Mouse (Mus musculus): ENCODE data around the gene Tas2r114. TPM values are rescaled to one million over a fixed set of nuclear protein-coding genes. Genes with fewer than 3 reads are reported as not detected.

Tas2r114 gene
- polyA plus RNA-seq (2012; ENCODE audit: insufficient read depth, insufficient read length, missing spikeins) = not detected in 2 replicates

DNA sequence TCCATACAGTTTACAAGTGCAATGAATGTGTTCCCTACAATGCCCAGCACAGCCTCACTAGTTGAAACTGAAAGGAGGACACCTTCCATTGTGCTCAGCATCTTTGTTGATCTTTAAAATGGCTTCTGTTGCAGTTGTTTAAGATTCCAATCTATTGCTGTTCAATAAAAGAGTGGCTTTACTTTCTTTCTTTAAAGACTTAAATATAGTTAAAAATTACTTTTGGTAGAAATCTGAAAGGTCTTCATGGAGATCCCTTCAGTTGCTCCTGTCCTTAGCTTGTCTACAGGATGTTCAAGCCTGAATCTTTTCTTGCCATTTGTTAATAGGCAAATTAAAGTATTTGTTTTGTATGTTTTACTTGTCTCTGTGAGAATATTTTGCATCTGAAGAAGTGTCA, at the start of gene Tas2r114:
Gene Tas2r114 (minus strand): TSS at position 101 of the 400 bp plus-strand sequence.
- H3K4me1 ChIP-seq (ENCODE audit: control insufficient read depth, insufficient read depth, insufficient read length, low read length) = no peaks in the 10 kb centered on the region
- H3K27ac ChIP-seq (replicated peaks; ENCODE audit: low read depth, low read length) = no peak within 1 kb of the TSS
- no peak within 1 kb of the TSS for H3K4me3 ChIP-seq (ENCODE audit: insufficient read depth, low read depth, low read length)

DNA sequence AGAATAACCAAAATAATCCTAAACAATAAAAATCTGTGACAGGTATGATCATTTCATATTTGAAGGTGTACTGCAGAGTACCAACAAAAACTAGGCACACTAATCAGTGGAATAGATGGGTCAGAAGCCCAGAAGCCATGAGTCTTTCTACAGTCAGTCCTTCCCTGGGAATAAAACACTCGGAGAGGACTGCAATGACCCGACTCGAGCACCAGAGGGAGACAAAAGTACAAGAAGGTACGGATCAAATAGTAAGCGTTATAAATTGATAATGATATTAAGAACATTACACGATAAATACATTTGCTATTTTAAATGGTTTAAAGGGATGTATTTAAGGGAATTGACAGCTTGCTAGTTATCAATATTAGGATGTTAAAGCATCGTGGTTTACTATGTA, 22.9 kb upstream of the Tas2r114 start:
- Histone ChIP-seq H3K4me3 (ENCODE audit: insufficient read depth, low read depth, low read length) (no peak overlapping the region), H3K4me1 (ENCODE audit: control insufficient read depth, insufficient read depth, insufficient read length, low read length) (no peaks in the 10 kb centered on the region), H3K27ac (replicated peaks; ENCODE audit: low read depth, low read length) (no peak overlapping the region)

DNA sequence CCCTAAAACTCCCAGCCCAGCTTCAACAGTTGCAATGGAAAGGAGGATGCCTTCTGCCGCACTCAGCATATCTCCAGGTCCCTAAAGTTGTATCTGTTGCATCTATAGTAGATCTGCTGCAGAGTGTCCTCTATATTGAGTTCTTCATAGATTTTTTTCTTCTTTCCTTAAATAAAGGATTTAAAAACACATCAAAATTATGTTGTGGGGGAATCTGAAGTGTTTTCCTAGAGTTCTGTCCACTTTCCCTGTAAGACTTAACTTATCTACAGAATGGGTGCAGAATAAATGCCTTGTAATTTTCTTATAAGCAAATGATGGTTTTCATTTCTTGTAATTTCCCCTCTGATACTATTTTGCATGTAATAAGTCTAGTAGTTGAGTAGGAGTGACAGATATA, 2.5 kb downstream of the Tas2r114 start, which contains the start of gene Tas2r105:
Gene Tas2r105 (minus strand): TSS at position 101 of the 400 bp plus-strand sequence.
- Histone ChIP-seq H3K27ac (replicated peaks; ENCODE audit: low read depth, low read length) (no peak within 1 kb of the TSS), H3K4me3 (ENCODE audit: insufficient read depth, low read depth, low read length) (no peak within 1 kb of the TSS), H3K4me1 (ENCODE audit: control insufficient read depth, insufficient read depth, insufficient read length, low read length) (no peaks in the 10 kb centered on the region)

DNA sequence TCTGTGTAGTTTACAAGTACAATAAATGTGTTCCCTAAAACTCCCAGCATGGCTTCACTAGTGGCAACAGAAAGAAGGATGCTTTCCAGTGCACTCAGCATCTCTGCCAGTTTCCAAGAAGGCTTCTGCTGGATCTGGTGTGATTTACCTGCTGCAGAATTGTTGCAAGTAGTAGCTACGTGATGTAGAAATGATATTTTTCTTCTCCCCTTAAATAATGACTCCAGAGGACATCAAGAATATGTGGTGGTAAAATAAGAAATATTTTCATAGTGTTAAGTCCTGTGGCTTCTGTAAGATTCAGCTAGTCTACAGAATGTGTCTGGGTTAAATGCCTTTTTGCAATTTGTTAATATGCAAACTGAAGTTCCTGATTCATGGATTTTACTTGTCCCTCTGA, 4.2 kb downstream of the Tas2r114 start, which contains the start of gene Tas2r104:
Gene Tas2r104 (minus strand): TSS at position 101 of the 400 bp plus-strand sequence.
- Histone ChIP-seq H3K27ac (replicated peaks; ENCODE audit: low read depth, low read length) (no peak within 1 kb of the TSS), H3K4me3 (ENCODE audit: insufficient read depth, low read depth, low read length) (no peak within 1 kb of the TSS), H3K4me1 (ENCODE audit: control insufficient read depth, insufficient read depth, insufficient read length, low read length) (no peaks in the 10 kb centered on the region)

DNA sequence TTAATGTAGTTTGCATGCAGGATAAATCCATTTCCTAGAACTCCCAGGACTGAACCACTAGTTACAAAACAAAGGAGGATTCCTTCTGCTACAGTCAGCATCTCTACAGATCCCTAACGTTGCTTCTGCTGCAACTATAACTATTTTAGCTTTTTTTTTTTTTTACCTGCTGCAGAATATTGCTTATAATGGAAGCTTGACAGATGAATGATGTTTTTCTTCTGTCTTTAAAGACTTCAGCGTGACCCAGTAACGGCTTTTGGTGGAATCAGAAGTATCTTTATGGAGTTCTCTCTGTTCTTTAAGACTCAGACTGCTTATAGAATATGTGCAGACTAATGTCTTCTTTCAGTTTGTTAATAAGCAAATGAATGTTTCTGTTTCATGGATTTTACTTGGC, 11.1 kb downstream of the Tas2r114 start, which contains the start of gene Tas2r106:
Gene Tas2r106 (minus strand): TSS at position 101 of the 400 bp plus-strand sequence.
- Histone ChIP-seq H3K27ac (replicated peaks; ENCODE audit: low read depth, low read length) (no peak within 1 kb of the TSS), H3K4me1 (ENCODE audit: control insufficient read depth, insufficient read depth, insufficient read length, low read length) (no peaks in the 10 kb centered on the region), H3K4me3 (ENCODE audit: insufficient read depth, low read depth, low read length) (no peak within 1 kb of the TSS)

DNA sequence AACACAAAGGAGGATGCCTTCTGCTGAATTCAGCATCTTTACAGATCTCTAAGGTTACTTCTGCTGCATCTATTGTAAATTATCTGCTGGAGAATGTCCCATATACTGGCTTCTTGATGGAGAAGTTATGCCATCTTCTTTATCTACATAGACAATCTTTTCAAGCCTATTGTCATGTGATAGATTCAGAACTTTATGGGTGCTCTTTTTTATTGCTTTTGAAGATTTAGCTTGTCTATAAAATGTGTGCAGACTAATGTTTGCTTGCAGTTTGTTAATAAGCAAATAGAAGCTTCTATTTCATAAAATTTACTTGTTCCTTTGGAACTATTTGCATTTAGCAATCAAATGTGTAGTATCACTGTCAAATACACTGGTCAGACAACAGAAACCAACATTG, 29.8 kb downstream of the Tas2r114 start, which contains the start of gene Tas2r107:
Gene Tas2r107 (minus strand): TSS at position 101 of the 400 bp plus-strand sequence.
- no peaks in the 10 kb centered on the region for H3K4me1 ChIP-seq (ENCODE audit: control insufficient read depth, insufficient read depth, insufficient read length, low read length)
- H3K4me3 ChIP-seq (ENCODE audit: insufficient read depth, low read depth, low read length) = no peak within 1 kb of the TSS
- H3K27ac ChIP-seq (replicated peaks; ENCODE audit: low read depth, low read length) = no peak within 1 kb of the TSS

Other genes with a start within 250 kb of the Tas2r114 start
- not detected in 2 replicates for gene 5430401F13Rik, start 203.7 kb downstream of the Tas2r114 start, polyA plus RNA-seq (2012; ENCODE audit: insufficient read depth, insufficient read length, missing spikeins)
- not detected in 2 replicates for gene Gm6619, start 203.7 kb downstream of the Tas2r114 start, polyA plus RNA-seq (2012; ENCODE audit: insufficient read depth, insufficient read length, missing spikeins)
- not detected in 2 replicates for gene Tas2r130, start 59.2 kb downstream of the Tas2r114 start, polyA plus RNA-seq (2012; ENCODE audit: insufficient read depth, insufficient read length, missing spikeins)
- not detected in 2 replicates for gene Tas2r107, start 29.9 kb downstream of the Tas2r114 start, polyA plus RNA-seq (2012; ENCODE audit: insufficient read depth, insufficient read length, missing spikeins)
- not detected in 2 replicates for gene Tas2r106, start 11.2 kb downstream of the Tas2r114 start, polyA plus RNA-seq (2012; ENCODE audit: insufficient read depth, insufficient read length, missing spikeins)
- gene Tas2r104, start 4.3 kb downstream of the Tas2r114 start, polyA plus RNA-seq (2012; ENCODE audit: insufficient read depth, insufficient read length, missing spikeins) = not detected in 2 replicates
- gene Tas2r105, start 2.6 kb downstream of the Tas2r114 start, polyA plus RNA-seq (2012; ENCODE audit: insufficient read depth, insufficient read length, missing spikeins) = not detected in 2 replicates

Data from brown adipose tissue, adult 24 weeks (tissue).